Mouse (Mus musculus) urinary bladder, postnatal 10 days (tissue): ENCODE measurements around the gene Kdelc1.

ENCODE experiments used
- DNase-seq: peaks from one replicate; pipeline ENCODE4 v3.0.0; 2022; ENCODE audit warnings: low spot score

Gene Kdelc1

GRCm38 (mm10) chr1:44063439-44063838 lies 55.2 kb downstream of the Kdelc1 start:
- DNase-seq, result no peak

DNA sequence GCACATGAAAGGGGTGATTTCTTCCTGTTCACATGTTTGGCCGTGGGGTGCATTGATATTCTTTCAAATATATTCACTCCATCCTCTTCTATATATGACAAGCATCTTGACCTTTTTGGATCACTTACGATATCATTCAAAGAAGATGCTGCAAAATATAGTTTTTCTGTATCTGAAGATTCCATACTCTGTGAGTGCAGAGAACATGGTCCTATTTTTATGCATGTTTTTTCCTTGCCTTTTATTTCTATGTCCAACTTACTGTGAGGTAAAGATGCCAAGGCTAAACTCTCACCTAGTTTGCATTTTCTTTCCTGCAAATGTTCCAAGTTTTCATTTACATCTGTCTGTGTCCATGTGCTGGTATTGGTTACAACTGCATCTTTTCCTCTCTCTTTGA lies 56.8 kb downstream of the Kdelc1 start, which contains the start of gene Gm8251:
TSS of gene Gm8251 (minus strand) at position 101 of the 400 bp plus-strand sequence.
- DNase-seq, result no peak

GRCm38 (mm10) chr1:44057805-44058204 lies 60.8 kb downstream of the Kdelc1 start:
- no peak for DNase-seq
